Mouse (Mus musculus): Measurements from ENCODE around the gene Scn8a. TPM values are rescaled to one million over a fixed set of nuclear protein-coding genes. Genes with fewer than 3 reads are reported as not detected.
A peak's percentile ranks its signal among the peaks of the same experiment; 100 is the strongest.

Scn8a gene
- polyA plus RNA-seq, 1 experiment = 89.0 TPM

DNA sequence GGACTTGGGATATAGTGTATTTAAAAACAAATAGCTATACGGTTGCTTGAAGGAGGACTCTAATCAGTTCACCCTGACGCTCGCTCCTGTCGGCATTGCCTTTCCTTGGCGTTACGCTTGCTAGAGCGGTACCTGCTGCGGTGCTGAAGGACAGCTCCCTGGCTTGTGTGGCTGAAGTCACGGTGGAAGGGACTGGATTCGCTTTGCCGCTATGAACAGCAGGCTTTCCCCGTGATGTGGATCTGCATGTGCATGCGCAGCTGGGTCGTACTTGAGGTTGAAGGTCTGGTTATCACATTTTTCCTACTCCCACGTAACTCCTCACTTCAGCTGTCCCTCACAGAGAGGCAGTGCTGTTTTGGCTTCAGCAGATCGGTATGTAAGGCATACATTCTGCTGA is 3.5 kb downstream of the Scn8a start:
- DNase-seq (ENCODE audit: extremely low spot score in 1 of 2, low spot score in 1 of 2) = peak in 1 of 2 experiments; percentile 60

DNA sequence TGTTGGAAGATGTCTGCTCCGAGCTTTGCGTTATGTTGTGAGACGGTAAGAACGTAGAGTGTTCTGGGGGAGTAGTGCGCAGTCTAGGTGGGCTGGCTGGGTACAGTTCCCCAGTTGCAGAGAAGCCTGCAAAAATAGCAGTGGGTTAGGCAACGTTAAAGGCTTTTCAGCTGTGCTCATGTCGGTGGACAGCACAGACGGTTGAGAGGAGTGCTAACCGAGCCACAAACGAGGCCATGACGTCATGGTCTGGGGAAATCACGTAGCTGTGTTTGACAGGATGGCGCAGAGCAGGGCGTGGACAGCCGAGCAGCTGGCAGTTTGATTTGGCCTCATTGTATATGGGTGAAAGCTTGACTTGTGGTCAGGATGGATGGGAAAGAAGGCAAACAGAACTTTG is 9.4 kb downstream of the Scn8a start:
- DNase-seq (ENCODE audit: extremely low spot score in 1 of 2, low spot score in 1 of 2) = no peak

DNA sequence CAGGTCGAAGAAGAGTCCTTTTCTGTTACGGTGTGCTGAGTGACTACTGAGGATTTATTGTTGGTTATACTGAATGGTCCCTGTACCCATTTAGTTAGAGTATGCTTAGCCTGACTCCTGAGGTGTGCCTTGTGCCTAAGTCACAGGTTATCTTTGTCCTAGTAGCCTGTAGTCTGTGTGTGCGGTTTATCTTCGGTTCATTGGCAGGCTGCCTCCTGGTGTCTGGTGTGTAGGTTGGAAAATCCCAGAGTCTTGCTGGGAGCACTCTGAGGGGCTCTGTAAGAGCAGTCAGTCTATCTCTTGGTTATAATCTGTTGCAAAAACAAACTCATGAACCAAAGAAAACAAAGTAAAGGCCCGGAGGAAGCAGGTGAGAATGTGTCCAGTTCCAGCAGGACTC is 11.7 kb downstream of the Scn8a start:
- no peak for DNase-seq (ENCODE audit: extremely low spot score in 1 of 2, low spot score in 1 of 2)

DNA sequence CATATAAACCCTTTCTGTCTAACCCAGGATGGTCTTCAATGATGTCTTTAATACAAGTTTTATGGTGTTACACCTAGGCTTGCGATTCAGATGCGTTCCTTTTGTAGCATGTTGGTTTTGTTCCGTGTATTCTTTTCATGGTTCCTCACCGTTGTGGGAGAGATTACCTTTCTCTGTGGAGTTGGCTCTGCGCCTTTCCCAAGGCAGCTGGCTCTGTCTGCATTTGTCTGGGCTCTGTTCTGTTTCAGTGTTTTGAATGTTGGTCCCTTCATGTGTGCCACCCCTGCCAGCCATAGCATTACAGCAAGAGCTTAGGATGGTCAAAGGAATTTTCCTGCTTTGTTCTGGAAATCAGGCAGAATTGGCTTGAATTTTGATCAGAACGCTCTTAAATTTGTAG is 14.8 kb downstream of the Scn8a start:
- no peak for DNase-seq (ENCODE audit: extremely low spot score in 1 of 2, low spot score in 1 of 2)

DNA sequence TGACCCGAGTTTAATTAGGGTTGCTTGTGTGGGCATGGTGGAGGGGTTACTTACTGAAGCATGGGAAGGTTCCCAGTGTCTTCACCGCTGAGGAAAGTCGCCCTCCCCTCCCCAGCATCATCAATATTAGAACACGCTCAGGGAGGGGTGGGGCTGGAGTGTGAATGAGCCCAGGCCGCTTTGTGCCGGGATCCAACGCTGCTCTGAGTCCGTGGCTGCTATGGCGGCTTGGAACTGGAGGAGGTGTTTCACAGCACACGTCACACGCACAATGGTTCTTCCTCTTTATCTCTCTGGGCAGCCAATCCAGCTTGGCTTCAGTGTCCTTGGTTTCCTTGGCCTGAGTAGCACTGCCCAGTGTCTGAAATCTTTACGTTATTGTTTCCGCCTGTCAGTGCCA is 22.3 kb downstream of the Scn8a start:
- no peak for DNase-seq (ENCODE audit: extremely low spot score in 1 of 2, low spot score in 1 of 2)

DNA sequence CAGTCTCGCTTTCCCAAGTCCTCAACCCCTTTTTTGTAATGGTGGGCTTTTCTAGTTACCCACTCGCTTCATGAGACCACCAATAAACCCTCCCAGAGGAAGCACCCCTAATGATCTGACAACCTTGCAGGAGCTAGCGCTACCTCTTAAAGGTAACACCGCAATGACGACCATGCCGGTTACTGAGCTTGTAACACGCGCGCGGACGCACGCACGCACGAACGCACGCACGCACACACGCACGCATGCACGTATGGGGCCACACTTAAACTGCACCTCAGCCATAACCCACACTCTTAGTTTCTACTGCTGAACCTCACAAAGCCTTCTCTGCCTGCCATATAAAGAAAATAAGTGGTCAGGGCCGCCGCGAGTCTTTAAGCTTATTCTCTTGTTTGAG is 26.8 kb downstream of the Scn8a start:
- DNase-seq (ENCODE audit: extremely low spot score in 1 of 2, low spot score in 1 of 2) = no peak

DNA sequence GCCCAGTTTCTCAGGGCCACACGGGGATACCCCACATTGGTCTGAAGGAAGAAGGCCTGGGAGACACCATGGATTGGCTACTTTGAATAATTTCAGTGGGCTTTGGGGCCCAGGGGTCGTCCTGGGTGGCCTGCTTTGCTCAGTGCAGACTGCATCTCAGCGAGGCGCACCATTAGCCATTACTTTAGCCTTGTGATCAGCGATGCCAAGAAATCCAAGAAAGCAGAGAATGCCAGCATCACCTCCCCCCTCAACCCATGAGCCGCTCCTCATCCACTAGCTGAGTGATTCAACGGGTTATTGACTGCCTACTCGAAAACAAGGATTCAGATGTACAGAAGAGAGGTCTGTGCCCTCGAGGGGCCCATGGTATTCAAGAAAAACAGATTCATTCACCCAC is 34.2 kb downstream of the Scn8a start:
- no peak for DNase-seq (ENCODE audit: extremely low spot score in 1 of 2, low spot score in 1 of 2)

DNA sequence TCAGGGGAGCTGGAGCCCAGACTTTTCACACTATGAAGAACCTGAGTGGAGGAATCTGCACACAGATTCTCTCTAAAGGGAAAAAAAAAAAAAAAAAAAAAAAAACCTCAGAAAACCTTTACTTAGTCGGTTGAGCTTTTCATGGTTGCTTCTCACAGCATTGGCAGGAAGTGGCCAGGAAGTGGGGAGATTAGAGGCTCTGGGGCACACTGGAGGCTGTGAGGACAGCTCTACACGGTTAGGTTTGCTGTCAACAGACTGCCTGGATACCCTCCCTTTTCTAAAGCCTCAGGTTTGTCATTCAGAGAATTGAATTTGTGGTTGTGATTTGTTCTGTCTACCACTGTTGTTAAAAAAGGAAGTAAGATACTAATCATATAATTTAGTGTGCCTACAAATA is 35.3 kb downstream of the Scn8a start:
- no peak for DNase-seq (ENCODE audit: extremely low spot score in 1 of 2, low spot score in 1 of 2)

DNA sequence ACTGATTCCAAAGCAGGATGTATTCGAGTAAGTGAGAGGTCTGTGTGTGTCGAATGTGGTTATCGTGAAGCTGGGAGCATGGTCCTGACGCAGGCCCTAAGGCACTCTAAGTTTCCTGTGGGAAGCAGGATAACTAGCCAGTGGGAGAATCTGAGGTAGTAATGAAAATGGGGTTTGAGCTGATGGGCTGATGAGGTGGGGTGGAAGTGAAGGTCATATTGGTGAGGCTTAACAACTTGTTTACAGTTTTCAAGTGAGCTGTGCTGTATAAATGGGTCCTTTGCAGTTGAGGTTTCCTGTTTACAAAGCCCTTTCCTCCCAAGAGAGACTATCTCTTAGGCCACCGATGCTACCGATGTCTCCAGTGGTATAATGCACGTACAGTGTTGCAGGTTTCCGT is 36.1 kb downstream of the Scn8a start:
- DNase-seq (ENCODE audit: extremely low spot score in 1 of 2, low spot score in 1 of 2) = no peak

DNA sequence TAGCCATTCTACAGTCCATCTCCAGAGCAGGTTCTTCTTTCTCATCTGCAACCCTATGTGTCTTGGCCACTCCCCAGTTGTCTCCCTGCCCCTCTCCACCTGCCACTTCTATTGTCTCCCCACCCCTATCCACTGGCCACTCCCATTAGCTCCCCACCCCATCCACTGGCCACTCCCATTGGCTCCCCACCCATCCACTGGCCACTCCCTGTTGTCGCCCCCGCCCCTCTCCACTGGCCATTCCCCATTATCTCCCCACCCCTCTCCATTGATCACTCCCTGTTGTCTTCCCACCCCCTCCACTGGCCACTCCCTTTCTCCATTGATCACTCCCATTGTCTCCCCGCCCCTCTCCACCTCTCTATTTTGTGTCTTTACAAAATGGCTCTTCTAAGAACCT is 39.2 kb downstream of the Scn8a start:
- DNase-seq (ENCODE audit: extremely low spot score in 1 of 2, low spot score in 1 of 2) = no peak

DNA sequence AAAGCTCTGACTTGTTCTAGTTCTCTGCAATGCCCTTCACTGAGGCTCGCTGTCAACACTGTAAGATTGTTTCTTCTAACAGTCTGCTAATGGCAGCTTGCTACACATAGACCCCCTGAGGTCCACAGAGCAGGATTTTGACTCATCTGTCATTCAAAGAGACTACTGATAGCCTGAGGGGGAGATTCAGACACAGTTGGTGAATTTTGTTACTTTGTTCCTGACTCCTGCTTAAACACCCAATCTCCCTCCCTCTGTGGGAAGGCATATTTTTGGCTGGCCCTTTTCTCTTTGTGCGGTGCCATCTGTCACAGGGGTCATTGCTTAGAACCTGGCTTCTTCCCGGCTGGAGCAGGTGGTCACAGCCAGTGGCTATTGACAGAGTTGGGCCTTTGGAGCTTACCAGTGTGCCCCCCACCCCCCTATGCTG is 40.1 kb downstream of the Scn8a start:
- no peak for DNase-seq (ENCODE audit: extremely low spot score in 1 of 2, low spot score in 1 of 2)

DNA sequence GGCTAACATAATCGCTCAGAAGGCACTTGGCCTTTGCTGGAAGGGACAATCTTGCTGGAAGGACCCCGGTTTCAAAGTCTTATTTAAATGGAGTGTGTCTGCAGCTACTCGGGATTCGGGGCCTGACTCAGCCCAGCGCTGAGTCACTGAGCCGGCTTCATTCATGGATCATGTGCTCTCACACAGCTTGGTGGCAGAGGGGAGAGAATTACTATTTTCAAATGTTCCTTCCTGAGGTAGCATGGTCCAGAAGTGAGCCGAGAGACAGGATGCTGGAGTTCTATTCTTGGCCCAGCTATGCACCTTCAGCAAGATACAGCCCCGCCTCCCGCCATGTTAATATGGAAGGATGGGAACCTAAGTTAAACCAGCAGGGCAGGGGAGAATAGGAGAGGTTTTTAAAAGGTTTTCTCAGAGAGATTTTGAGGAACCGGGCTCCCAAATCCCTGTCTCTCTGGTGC is 40.8 kb downstream of the Scn8a start:
- DNase-seq (ENCODE audit: extremely low spot score in 1 of 2, low spot score in 1 of 2) = peak; percentile 63 to 86

DNA sequence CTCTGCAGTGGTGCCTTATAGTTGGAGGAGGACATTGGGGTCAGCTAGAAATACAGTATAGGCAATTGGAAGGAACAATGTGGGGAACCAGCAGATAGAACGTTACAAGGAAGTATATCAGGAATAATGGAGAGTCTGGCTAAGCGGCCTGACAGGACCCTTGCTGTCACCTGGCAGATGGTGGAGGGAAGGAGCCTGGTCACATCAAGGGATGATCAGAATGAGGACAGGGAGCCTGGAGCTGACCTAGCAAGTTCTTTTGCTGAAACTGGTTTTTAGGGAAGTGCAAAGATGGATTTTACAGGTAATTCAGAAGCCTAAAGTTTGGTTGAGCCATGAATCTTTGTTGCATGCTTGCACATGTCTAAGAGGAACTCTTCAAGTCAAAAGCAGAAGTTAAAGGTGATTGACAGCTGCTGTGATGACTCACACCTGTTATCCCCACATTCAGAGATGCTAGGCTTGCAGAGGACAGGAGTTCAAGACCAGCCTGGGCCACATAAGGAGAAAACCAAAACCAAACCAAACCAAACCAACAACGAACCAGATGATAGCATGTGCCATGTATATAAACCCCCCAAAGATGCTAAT is 43.1 kb downstream of the Scn8a start:
- no peak for DNase-seq (ENCODE audit: extremely low spot score in 1 of 2, low spot score in 1 of 2)

DNA sequence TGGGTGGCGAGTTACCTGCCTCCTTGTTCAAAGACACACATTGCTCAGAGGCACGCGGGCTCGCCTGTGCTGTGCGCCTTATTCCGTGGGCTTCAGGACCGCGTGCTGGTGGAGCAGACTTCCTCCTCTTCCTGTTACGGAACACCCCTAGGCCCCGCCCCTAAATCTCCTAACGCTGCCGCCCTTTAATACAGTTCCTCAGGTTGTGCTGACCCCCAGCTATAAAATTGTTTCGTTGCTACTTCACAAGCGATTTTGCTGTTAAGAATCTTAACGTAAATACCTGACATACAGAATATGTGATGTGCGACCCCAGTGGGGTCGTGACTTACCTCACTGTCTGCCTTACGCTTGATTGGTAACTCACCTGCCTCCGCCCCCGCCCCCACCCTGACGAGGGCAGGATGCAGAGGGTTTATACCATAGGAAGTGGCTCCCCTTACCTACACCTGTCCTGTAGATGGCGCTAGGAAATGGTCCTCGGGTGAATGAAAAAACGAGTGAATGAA is 45.1 kb downstream of the Scn8a start:
- DNase-seq (ENCODE audit: extremely low spot score in 1 of 2, low spot score in 1 of 2) = no peak

DNA sequence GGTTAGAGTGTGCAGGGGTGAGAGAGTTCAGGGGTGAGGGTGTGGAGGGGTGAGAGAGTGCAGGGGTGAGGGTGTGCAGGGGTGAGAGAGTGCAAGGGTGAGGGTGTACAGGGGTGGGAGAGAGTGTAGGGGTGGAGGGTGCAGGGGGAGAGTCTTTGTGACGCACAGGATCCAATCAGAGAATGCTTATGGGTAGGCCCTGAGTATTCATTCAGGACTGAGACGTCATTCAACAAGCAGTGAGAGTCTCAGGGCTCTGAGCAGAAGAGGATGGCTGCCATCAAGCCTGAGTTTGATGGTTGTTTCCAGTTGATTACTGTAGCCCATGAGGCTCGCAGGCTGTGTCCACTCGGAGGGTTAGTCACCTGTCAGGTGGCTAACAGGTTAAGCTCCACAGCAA is 48.4 kb downstream of the Scn8a start:
- no peak for DNase-seq (ENCODE audit: extremely low spot score in 1 of 2, low spot score in 1 of 2)

DNA sequence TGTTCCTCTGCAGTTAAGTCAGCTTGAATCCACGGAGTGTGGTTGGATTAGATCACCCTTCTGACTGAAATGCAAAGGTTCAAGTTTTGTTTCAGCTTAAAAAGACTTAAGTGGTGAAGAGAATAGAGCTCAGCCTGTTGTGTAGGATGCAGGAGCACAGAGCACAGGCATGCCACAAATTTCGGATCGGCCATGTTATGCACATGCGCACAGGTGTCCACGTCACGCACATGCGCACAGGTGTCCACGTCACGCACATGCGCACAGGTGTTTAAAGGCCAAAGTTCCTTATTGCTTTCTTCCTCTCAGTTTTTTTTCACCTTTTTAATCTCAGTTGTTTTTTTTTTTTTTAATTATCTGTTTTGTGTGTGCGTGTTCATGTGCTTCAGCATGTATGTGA is 52.6 kb downstream of the Scn8a start:
- no peak for DNase-seq (ENCODE audit: extremely low spot score in 1 of 2, low spot score in 1 of 2)

DNA sequence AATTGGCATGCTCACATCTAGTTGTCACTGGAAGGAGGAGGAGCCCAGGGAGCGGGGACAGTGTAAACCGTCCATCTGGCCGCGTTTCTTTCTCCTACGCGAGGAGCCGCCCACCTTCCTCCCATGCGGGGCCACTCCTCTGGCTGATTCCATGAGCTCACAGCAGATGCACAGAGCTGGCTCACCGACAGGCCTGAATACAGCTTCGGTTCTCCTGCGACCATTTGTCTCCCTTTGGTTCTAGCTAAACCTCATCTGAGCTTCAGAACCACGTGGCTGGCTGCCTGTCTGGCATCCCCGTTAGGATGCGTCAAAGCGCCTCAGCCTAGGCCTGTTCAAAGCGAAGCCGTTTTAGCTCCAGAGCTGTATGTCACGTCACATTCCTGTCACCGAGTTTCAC is 53.8 kb downstream of the Scn8a start:
- DNase-seq (ENCODE audit: extremely low spot score in 1 of 2, low spot score in 1 of 2) = peak; percentile 86 to 94

DNA sequence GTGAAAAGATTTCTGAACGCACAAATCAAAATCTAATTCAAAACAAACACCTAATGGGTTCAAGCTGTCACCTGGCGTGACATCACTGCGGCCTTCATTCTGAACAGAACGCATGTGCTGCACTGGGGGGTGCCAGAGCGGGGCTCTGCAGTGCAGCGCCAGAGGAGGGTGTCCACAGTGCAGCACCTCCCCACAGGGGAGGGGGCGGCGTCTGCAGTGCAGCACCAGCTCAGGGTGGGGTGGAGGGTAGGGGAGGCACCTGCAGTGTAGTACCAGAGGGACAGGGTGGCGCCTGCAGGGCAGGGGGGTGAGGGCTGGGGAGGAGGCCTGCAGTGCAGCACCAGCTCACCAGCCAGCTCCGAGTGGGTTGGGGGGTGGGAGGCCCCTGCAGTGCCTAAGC is 55.3 kb downstream of the Scn8a start:
- DNase-seq (ENCODE audit: extremely low spot score in 1 of 2, low spot score in 1 of 2) = no peak

DNA sequence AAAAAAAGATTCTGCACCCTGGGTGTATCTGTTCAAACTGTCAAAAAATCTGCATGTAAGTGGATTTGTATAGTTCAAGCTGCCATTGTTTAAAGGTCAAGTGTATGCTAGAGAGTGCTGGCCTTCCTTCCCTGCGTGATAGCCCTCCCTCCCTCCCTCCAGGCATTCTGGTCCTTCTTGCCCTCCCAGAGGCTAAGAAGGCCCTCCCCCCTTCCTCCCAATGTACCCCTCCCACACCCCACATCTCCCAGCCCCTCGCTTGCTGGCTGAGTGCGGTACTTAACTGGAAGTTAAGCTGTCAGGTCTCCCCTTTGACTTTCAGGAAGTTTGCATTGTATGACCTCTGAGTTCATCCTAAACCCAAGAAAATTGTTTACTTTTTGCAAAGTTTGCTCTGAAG is 60.8 kb downstream of the Scn8a start:
- no peak for DNase-seq (ENCODE audit: extremely low spot score in 1 of 2, low spot score in 1 of 2)

DNA sequence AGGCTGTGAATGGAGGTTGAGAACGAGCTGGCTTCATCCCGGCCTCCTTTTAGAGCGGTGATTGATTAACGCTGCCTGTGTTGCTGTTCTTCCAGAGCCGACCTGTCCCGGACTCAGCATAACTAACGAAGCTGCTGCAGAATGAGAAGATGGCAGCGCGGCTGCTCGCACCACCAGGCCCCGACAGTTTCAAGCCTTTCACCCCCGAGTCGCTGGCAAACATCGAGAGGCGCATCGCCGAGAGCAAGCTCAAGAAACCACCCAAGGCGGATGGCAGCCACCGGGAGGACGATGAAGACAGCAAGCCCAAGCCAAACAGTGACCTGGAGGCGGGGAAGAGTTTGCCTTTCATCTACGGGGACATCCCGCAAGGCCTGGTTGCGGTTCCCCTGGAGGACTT is 66.5 kb downstream of the Scn8a start:
- no peak for DNase-seq (ENCODE audit: extremely low spot score in 1 of 2, low spot score in 1 of 2)

DNA sequence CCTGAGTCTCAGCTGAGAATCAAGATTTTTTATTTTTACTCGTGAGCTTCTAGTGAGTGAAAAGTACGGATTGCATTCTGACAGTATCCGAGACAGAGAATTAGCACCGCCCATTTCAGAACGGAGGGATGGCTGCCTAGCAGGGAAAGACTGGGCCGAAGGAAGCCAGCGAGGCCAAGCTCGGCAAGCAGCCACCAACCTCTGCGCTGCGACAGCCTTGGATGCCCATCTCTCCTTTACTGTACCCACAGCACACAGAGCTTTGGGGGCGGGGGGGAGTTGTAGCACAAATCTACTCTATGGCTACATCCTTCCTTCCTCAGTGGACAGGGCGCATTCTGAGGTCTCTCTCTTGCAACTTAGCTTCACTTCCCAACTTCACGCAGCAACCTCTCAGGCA is 78.7 kb downstream of the Scn8a start:
- no peak for DNase-seq (ENCODE audit: extremely low spot score in 1 of 2, low spot score in 1 of 2)

DNA sequence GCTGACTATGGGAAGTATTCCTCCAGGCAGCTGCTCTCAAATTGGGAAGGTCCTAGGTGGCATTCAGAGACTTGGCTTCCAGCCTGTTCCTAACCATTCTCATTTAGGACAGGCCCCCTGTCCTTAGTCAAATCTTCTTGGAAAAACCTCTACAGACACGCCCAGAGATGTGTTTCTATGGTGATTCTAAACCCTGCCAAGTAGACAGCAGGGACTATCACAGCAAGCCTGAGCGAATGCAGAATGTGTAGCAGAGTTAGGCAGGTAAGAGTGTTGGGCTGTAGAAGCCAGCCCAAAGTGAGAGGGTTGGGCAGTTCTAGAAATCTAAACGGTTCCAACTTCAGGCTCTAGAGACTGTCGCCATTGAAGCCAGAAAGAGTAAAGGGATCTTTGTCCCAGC is 79.5 kb downstream of the Scn8a start:
- DNase-seq (ENCODE audit: extremely low spot score in 1 of 2, low spot score in 1 of 2) = no peak

DNA sequence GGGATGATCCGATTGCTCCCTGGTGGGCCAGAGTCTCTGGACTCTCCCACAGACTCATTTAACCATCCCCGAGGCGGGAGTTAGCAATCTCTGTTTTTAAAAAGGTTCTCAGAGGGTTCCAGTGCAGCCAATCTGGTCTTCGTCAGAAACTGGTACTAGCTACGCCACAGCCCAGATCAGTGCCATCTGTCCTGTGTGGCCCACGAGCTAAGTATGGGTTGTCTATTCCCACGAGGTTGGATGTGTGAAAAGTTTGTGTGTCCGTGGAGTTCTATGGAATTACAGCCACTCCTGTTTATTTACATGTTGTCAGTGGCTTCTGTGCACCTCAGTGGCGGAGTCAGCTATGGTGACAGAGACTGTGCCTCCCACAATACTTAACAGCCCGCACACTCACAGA is 81.8 kb downstream of the Scn8a start:
- peak in 1 of 2 experiments; percentile 36 for DNase-seq (ENCODE audit: extremely low spot score in 1 of 2, low spot score in 1 of 2)
